Mouse (Mus musculus): ENCODE data around the gene Scn10a.

DNA sequence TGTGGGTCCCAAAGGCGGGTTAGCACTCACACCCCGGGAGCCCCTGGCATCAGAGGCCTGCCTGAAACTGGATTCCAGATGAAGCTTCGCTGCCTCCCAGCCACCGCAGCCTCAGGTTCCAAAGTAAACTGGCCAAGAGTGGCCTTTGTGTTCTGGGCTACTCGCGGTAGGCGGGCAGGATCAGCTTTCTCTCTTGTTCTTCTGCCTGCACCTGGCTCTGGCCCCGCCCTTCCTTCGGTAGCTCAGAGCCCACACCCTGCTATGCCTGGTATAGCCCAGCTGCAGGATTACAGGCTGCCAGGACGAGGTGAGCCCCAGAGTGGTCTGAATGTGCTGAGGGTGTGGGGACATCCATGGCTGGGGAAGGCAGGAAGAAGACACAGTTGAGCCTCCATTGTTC lies 152.9 kb downstream of the Scn10a start:
- no peak for TF ChIP-seq CTCF (IDR thresholded peaks at IDR 0.05; ENCODE audit: control insufficient read depth, insufficient read depth, insufficient replicate concordance, low read depth, low read length)
- no peak for TF ChIP-seq POLR2A (IDR thresholded peaks at IDR 0.05; ENCODE audit: control insufficient read depth, low read depth, low read length)

Data from testis, adult 2 months (tissue).